Mouse (Mus musculus) liver, embryonic 13.5 days (tissue): ENCODE measurements around the gene Fam198b. TPM values are rescaled to one million over a fixed set of nuclear protein-coding genes. Genes with fewer than 3 reads are reported as not detected.

Experiments used
- ATAC-seq: fragments of 200-750 bp; cut with Nextera tagmentation; 2 replicates; pipeline ENCODE4 v1.8.0; 2017; ENCODE audit warnings: low read depth, mild to moderate bottlenecking, moderate number of reproducible peaks, moderate library complexity
- DNase-seq: peaks from one replicate; pipeline ENCODE4 v3.0.0; 2022
- H3K27ac ChIP-seq: fragments of 300-500 bp; sonication (generic); 2 replicates; pipeline ENCODE4 v1.5.1; 2015; ENCODE audit warnings: moderate library complexity, mild to moderate bottlenecking, inconsistent platforms
- H3K27me3 ChIP-seq: fragments of 300-500 bp; sonication (generic); 2 replicates; pipeline ENCODE4 v1.6.1; 2015; ENCODE audit warnings: mild to moderate bottlenecking, inconsistent platforms
- H3K36me3 ChIP-seq: fragments of 300-500 bp; sonication (generic); 2 replicates; pipeline ENCODE4 v1.6.1; 2015; ENCODE audit warnings: mild to moderate bottlenecking, inconsistent platforms
- H3K4me1 ChIP-seq: fragments of 300-500 bp; sonication (generic); replicated peaks from 2 replicates; pipeline ENCODE4 v1.6.1; 2015; ENCODE audit warnings: inconsistent platforms
- H3K4me2 ChIP-seq: fragments of 300-500 bp; sonication (generic); 2 replicates; pipeline ENCODE4 v1.6.1; 2015; ENCODE audit warnings: inconsistent platforms, mild to moderate bottlenecking, moderate library complexity
- H3K4me3 ChIP-seq: fragments of 300-500 bp; sonication (generic); replicated peaks from 2 replicates; pipeline ENCODE4 v1.5.1; 2015; ENCODE audit warnings: mild to moderate bottlenecking, inconsistent platforms
- H3K9ac ChIP-seq: fragments of 300-500 bp; sonication (generic); 2 replicates; pipeline ENCODE4 v1.6.1; 2015; ENCODE audit warnings: mild to moderate bottlenecking, inconsistent platforms
- H3K9me3 ChIP-seq: fragments of 300-500 bp; sonication (generic); replicated peaks from 2 replicates; pipeline ENCODE4 v1.6.1; 2016; ENCODE audit warnings: inconsistent platforms
- whole genome bisulfite sequencing: fragments of 180-500 bp; shearing (Covaris S2); methylation state at CpG from one replicate; pipeline ENCODE4 v1.1.7; 2015; ENCODE audit not compliant: insufficient replicate concordance; 5-methylcytosine and 5-hydroxymethylcytosine counted together
- polyA plus RNA-seq: library from polyadenylated mRNA; unstranded; fragments of >200 nt; fragmentation: Nextera tagmentation; extraction: Ambion mirVana; gene quantifications from 2 replicates; pipeline ENCODE4 v1.2.1, GENCODE M21; 2015

The Fam198b gene
- polyA plus RNA-seq, 1 experiment from 2014 or later = 2.0 TPM

DNA sequence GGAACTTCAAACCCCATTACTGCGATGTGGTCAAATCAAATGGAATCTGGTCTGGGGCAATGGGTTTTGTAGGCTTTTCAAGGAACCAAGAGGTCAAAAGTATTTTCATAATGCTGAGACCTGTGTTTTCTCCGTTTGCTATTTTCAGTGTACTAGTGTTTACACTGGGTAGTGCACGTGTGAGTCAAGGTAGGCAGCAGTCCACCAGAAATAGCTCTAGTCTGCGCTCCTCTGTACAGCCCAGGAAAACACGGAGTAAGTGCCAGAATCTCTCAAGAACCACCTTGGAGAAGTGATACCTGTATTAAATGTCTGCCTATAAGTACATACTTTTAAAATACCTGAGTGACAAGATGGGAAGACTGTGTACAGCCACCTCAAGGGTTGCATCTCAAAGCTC lies 44.1 kb downstream of the Fam198b start:
- Histone ChIP-seq H3K36me3 (no peaks in the 10 kb centered on the region), H3K4me2 (no peak overlapping the region), H3K4me1 (no peaks in the 10 kb centered on the region), H3K9ac (no peak overlapping the region), H3K27me3 (no peaks in the 10 kb centered on the region), H3K27ac (no peak overlapping the region), H3K4me3 (no peak overlapping the region), H3K9me3 (no peaks in the 10 kb centered on the region)
- DNase-seq = no peak
- ATAC-seq = no peak
- 72% methylated on average over 5 of the region's 5 CpGs for WGBS

DNA sequence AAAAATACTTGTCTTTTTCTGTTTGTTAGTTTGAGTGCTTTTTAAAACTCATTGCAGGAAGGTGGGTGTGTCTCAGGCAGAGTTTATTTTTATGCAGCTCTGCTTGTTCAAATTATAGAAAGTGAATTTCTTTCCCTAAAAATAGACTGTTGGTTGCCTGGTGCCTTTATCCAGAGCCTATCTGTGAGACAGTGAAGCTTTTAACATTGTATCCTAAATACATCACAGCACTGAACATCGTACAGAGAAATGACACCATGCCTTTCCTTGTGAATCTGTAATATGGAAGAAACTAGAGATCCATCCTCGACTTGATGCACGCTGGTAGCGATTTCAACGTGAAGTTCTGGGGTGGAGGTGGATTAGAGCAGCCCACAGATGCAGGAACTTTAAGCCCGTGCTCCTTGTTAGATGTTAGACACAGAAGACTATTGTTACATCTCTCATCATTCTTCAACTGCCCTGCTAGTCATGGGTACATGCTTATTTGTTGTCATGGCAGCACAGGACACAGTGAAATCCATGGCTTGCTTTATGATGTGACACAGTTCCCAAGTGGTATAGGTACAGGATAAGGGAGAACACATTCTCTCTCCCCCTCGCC lies 45.9 kb downstream of the Fam198b start:
- WGBS = 56% methylated on average over 6 of the region's 7 CpGs
- Histone ChIP-seq H3K4me2 (no peak overlapping the region), H3K27ac (no peak overlapping the region), H3K27me3 (no peaks in the 10 kb centered on the region), H3K4me3 (no peak overlapping the region), H3K4me1 (no peaks in the 10 kb centered on the region), H3K9me3 (no peaks in the 10 kb centered on the region), H3K9ac (no peak overlapping the region), H3K36me3 (no peaks in the 10 kb centered on the region)
- ATAC-seq (no peak), DNase-seq (no peak)

DNA sequence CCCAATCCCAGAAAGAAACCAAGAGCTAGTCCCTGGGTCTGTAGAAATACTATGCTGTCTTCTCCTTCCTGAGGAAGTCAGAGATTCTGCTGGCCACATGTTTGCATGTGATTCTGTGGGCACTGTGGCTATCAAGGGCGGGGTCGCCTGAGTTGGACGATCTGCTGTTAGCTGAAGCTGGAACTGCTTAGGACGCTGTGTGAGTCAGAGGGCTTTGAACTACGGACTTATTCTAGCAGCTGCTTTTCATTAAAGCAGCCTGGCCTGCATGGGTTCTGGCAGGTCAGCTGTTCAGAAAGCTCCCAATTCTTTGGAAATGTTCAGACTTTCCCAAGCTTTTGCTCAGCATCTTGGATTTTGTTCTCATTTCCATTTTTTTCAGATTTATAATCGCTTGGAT lies 51.9 kb downstream of the Fam198b start:
- 18% methylated on average over 6 of the region's 6 CpGs for WGBS
- Histone ChIP-seq H3K4me3 (no peak overlapping the region), H3K9me3 (no peaks in the 10 kb centered on the region), H3K27me3 (no peaks in the 10 kb centered on the region), H3K4me1 (no peaks in the 10 kb centered on the region), H3K4me2 (no peak overlapping the region), H3K9ac (no peak overlapping the region), H3K27ac (no peak overlapping the region), H3K36me3 (no peaks in the 10 kb centered on the region)
- DNase-seq (no peak), ATAC-seq (no peak)

DNA sequence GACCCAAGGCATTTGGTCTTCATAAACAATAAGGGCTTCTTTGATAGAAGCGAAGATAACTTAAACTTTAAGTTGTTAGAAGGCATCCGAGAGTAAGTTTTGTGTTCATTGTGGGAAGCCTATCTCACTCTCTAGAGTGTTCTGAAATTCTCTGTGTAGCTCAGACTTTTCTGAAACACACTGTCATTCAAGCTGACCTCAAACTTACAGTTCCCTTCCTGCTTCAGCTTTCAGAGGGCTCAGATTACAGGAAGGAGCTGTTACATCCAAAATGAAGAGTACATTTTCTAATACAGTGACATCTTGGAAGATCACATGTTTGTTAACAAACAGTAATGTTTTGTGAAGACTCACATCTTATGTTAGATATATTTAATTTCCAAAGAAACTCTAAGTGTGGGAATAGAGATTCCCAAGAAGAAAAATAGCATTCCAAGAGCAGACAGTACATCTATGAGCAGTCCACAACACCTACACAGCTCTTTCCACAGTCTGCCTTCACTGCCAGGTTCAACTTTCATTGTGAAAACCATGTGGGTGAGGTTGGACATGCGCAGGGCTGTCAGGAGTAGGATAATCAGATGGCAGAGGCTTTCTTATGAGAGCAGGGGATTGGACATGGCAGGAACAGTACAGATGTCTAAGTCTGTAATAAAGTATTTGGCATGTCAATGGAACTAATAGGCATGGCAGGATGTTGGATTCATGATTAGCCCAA lies 52.6 kb downstream of the Fam198b start:
- Histone ChIP-seq H3K4me3 (no peak overlapping the region), H3K9ac (no peak overlapping the region), H3K9me3 (no peaks in the 10 kb centered on the region), H3K27me3 (no peaks in the 10 kb centered on the region), H3K27ac (no peak overlapping the region), H3K4me1 (no peaks in the 10 kb centered on the region), H3K4me2 (no peak overlapping the region), H3K36me3 (no peaks in the 10 kb centered on the region)
- DNase-seq (no peak), ATAC-seq (no peak)
- WGBS = 49% methylated on average over 3 of the region's 3 CpGs

DNA sequence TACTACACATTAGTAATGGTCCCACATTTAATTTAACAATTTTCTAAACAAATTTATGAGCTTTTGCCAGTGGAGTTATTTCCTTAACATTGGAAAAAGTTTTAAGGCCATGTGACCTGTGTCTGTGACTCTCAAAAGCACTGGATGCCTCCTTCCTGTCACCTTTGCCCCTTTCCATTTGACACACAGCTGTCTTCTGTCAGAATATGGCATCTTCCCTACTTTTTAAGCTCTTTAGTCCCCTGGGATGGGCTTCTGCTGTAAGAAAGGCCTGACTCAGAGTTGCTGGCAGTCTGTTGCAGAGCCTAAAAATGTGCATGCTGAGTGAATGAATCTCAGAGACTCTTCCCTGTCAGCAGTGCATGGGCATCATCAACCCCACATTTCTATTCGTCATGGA lies 63.4 kb downstream of the Fam198b start:
- Histone ChIP-seq H3K4me1 (no peaks in the 10 kb centered on the region), H3K9ac (no peak overlapping the region), H3K4me2 (no peak overlapping the region), H3K9me3 (no peaks in the 10 kb centered on the region), H3K27ac (no peak overlapping the region), H3K4me3 (no peak overlapping the region), H3K27me3 (no peaks in the 10 kb centered on the region), H3K36me3 (no peaks in the 10 kb centered on the region)
- ATAC-seq = no peak
- DNase-seq = no peak
- 50% methylated on average over 1 of the region's 1 CpGs for WGBS

DNA sequence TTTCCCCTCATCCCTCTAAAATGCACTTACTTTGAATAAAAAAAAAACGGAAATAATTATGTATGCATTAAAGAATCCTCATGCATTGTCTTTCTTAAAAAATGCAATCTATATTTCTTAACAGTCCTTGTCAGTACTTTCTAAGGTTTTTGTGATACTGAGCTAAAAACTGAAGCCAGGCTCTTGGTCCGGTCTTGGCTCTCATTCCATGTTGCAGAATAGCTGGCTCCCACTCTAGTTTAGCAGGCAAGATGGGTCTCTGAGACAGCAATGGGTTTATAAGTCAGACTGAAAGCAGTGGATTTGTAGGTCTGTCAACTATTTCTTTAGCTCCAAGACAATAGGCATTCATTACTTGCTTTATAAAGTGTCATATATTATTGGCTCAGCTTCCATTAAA lies 63.8 kb downstream of the Fam198b start:
- Histone ChIP-seq H3K36me3 (no peaks in the 10 kb centered on the region), H3K27ac (no peak overlapping the region), H3K4me2 (no peak overlapping the region), H3K4me1 (no peaks in the 10 kb centered on the region), H3K9me3 (no peaks in the 10 kb centered on the region), H3K4me3 (no peak overlapping the region), H3K9ac (no peak overlapping the region), H3K27me3 (no peaks in the 10 kb centered on the region)
- DNase-seq (no peak), ATAC-seq (no peak)
- WGBS = 68% methylated on average over 2 of the region's 2 CpGs

DNA sequence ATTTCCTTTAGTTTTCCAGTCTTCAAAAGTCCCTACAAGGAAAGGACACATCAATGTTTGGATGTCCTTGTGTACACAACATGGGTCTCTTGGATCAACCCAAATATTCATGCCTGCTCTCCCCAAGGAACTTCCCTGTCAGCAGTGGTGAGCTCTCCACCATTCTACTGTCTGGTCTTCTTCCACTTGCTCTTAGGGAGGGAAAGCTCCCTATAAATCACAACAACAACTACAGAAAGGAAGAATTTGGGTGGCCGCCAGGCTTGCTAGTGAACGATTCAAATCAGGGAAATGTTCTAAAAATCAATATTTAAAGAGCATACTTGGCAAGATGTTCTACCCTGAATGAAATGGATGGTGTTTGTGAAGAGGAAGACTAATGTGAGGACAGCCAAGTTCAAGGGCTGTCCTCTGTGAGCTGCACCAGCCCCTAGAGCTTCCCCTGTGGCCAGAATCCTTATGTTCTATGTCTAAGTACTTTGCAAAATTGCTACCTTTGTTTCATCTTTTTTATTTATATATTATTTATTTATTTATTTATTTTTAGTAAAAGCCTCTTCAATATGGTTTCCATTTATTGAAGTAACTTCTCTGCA lies 68.9 kb downstream of the Fam198b start:
- H3K36me3 ChIP-seq = no peaks in the 10 kb centered on the region
- no peak for ATAC-seq
- no peak overlapping the region for H3K27ac ChIP-seq
- no peak overlapping the region for H3K4me3 ChIP-seq
- H3K27me3 ChIP-seq = no peaks in the 10 kb centered on the region
- H3K4me1 ChIP-seq = no peaks in the 10 kb centered on the region
- H3K9ac ChIP-seq = no peak overlapping the region
- no peaks in the 10 kb centered on the region for H3K9me3 ChIP-seq
- no peak for DNase-seq
- WGBS = 80% methylated on average over 2 of the region's 2 CpGs
- no peak overlapping the region for H3K4me2 ChIP-seq

DNA sequence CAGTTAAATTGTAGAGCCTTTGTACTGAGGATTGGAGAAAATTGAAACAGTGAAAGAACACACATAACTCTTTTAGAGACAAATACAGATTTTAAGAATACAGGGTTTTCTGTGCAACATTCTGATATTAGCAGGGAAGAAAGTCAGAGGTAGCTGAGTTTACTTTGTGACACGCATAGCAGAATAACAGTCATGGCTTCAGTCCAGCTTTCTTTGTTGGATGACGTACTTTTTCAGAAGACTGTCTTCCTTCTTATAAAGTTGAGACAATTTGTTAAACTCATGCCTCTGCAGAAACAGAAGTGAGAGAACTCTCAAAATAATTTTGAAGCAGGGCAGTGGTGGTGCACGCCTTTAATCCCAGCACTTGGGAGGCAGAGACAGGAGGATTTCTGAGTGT lies 70.9 kb downstream of the Fam198b start:
- no peaks in the 10 kb centered on the region for H3K9me3 ChIP-seq
- H3K9ac ChIP-seq = no peak overlapping the region
- no peaks in the 10 kb centered on the region for H3K4me1 ChIP-seq
- H3K4me3 ChIP-seq = no peak overlapping the region
- no peak overlapping the region for H3K27ac ChIP-seq
- ATAC-seq (no peak), DNase-seq (no peak)
- no peaks in the 10 kb centered on the region for H3K36me3 ChIP-seq
- WGBS = 76% methylated on average over 3 of the region's 3 CpGs
- no peaks in the 10 kb centered on the region for H3K27me3 ChIP-seq
- H3K4me2 ChIP-seq = no peak overlapping the region

DNA sequence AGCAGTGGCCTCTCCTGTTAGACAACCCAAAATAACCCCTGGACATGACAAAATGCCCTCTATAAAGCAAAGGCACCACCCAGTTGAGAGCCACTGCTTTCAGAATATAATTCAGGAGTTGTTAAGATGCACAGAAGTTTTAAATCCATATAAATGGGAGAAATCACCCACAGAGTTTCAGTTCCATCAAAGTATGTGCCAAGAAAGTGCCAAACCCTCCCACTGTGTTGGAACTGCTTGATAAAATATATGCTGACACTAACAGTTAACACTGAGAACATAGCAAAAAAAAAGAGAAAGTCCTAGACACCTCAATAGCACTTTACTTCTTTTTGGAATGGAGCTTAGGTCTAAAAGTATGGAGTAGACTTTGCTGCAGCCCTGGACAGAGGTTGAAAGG lies 72.5 kb downstream of the Fam198b start:
- H3K27ac ChIP-seq = no peak overlapping the region
- no peaks in the 10 kb centered on the region for H3K4me1 ChIP-seq
- DNase-seq (no peak), ATAC-seq (no peak)
- H3K36me3 ChIP-seq = no peaks in the 10 kb centered on the region
- H3K9ac ChIP-seq = no peak overlapping the region
- H3K27me3 ChIP-seq = no peaks in the 10 kb centered on the region
- H3K4me3 ChIP-seq = no peak overlapping the region
- H3K9me3 ChIP-seq = no peaks in the 10 kb centered on the region
- H3K4me2 ChIP-seq = no peak overlapping the region

DNA sequence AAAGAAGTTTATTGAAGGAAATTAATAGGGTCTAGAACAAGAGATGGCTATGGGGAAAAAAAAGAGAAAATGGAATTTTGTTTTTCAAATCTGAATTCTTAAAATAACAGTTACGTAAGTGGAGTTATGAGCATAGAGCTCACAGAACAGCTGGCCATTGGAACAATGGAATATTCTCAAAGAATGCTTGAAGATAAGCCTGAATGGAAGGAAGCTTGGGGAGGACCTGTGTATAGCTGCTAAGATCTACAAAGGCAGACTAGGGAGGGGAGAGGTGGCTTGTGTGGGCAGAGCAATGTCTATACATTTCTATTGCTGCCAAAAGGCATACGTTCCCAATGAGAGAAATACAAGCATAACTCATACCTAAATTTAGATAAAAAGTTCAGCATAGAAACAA lies 73.4 kb downstream of the Fam198b start:
- no peak overlapping the region for H3K27ac ChIP-seq
- DNase-seq (no peak), ATAC-seq (no peak)
- H3K9ac ChIP-seq = no peak overlapping the region
- H3K4me1 ChIP-seq = no peaks in the 10 kb centered on the region
- no peak overlapping the region for H3K4me2 ChIP-seq
- 84% methylated on average over 2 of the region's 2 CpGs for WGBS
- no peaks in the 10 kb centered on the region for H3K27me3 ChIP-seq
- no peak overlapping the region for H3K4me3 ChIP-seq
- no peaks in the 10 kb centered on the region for H3K36me3 ChIP-seq
- no peaks in the 10 kb centered on the region for H3K9me3 ChIP-seq

DNA sequence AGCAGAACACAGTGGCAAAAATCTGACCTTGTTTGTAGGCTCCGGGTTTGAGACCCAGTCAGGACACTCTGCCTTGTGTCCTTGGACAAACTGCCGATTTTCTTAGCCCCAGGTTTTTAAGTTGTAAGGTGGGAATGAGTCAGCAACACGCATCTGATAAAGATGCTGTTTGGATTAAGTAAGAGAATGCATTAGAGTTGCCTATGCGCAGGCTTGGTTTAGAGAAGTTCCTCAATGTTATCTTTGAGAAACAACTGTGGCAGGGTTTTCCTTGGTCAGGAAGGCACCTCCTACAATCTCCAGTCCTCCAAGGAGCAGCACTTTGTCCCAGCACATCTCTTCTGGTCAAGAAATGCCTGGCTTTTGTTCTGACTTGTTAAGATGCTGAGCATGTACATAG lies 82.4 kb downstream of the Fam198b start:
- H3K4me2 ChIP-seq = no peak overlapping the region
- H3K36me3 ChIP-seq = no peaks in the 10 kb centered on the region
- H3K27ac ChIP-seq = 0 out of 2 replicates have a peak overlapping the region, but pooled peaks have one; percentile 0
- ATAC-seq = peak; percentile 82
- H3K4me1 ChIP-seq = peaks cover 36% of the 10 kb centered on the region
- no peak overlapping the region for H3K4me3 ChIP-seq
- DNase-seq = peak; percentile 20
- H3K9ac ChIP-seq = no peak overlapping the region
- WGBS = 17% methylated on average over 4 of the region's 4 CpGs
- no peaks in the 10 kb centered on the region for H3K27me3 ChIP-seq
- H3K9me3 ChIP-seq = no peaks in the 10 kb centered on the region

DNA sequence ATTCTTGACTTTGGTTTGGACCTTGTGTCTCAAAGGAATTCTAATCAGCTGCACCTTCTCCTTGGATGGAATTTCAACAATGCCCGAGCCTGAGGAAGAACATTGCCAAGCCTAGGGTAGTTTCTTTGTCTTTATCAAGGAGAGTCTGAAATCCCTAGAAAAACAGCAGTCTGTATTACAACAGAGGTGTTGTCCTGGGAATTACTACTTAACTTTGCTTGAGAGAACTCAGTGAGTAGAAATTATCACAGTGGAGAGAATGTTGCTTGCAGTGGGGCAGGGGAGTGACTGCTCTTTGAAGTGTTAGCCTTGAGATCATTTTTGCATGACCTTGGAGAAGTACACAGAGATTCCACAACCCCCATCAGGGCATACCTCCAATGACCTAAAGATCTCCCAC lies 83.0 kb downstream of the Fam198b start:
- H3K9ac ChIP-seq = no peak overlapping the region
- ATAC-seq (no peak), DNase-seq (no peak)
- no peak overlapping the region for H3K4me2 ChIP-seq
- peaks cover 36% of the 10 kb centered on the region for H3K4me1 ChIP-seq
- no peak overlapping the region for H3K27ac ChIP-seq
- H3K36me3 ChIP-seq = no peaks in the 10 kb centered on the region
- 36% methylated on average over 1 of the region's 1 CpGs for WGBS
- H3K4me3 ChIP-seq = no peak overlapping the region
- H3K27me3 ChIP-seq = no peaks in the 10 kb centered on the region
- no peaks in the 10 kb centered on the region for H3K9me3 ChIP-seq
